Mouse (Mus musculus): ENCODE results near the gene Tat.

DNA sequence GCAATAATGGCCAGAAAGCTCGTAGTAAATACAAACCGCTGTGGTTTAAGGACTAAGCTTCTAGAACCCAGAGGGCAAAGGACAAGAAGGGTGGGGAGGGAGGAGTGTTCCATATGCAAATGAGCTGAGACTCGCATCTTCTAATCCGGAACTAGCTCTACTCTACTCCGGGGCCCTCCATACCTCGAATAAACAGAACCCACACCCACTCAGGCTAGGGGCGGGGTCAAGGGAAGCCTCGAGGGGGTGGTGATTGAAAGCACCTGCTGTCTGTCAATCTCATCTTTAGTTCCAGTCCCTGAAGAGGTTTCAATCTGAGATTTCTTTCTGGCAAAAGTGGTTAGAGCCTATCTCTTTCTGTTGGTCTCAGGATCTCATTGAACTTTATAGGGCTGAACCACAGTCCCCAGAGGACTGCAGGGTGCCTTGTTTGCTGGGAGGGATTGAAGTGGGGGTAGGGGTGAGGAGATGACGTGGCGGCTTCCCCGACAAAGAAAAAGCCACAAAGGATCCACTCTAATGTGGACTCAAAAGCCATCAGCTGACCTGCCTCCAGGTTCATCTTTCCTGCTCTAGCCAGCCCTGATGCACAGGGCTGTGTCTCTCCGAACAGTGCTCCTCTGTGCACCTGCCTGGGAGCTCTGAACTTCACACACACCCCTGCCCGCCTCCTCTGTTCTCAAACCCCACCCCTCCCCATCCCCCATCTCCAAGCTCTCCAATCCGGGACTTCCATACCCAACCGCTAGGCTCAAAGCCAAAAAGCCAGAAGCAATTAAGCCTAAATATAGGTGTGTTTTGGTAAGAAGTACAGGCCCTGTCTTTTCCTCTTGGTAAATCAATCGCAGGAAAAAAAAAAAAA, 32.8 kb upstream of the Tat start:
- no peak for TF ChIP-seq TAL1 (conservative IDR thresholded peaks at IDR 0.05; ENCODE audit: low read depth, low read length)
- TF ChIP-seq GATA1 (IDR thresholded peaks at IDR 0.05; ENCODE audit: borderline replicate concordance, low read length): no peak
- no peak for TF ChIP-seq CTCF (IDR thresholded peaks at IDR 0.05; ENCODE audit: low read depth, low read length)
- no peak for TF ChIP-seq POLR2AphosphoS5 (IDR thresholded peaks at IDR 0.05; ENCODE audit: insufficient replicate concordance, low read depth, low read length)
